Mouse (Mus musculus) Patski (cell line): ENCODE measurements around the gene Usp20. TPM values are rescaled to one million over a fixed set of nuclear protein-coding genes. Genes with fewer than 3 reads are reported as not detected.

Source experiments
- ATAC-seq: fragments of 100-300 bp; one replicate; pipeline ENCODE4 v1.8.0; 2021
- CTCF ChIA-PET: fragments of 350-600 bp; sonication (Branson Sonifier 250); formaldehyde crosslinking; loops from one replicate; lab custom pipeline; 2022; ENCODE audit warnings: inconsistent platforms; lab: Charles Lee
- POLR2A ChIA-PET: fragments of 350-600 bp; sonication (Branson Sonifier 250); formaldehyde crosslinking; loops from one replicate; lab custom pipeline; 2022; ENCODE audit warnings: antibody characterized with exemption, inconsistent platforms; lab: Charles Lee
- DNase-seq: peaks from one replicate; pipeline ENCODE4 v3.0.0-alpha.2; 2011; ENCODE audit warnings: low read depth, low spot score
- H3K27me3 ChIP-seq: fragments of 371-371 bp; one replicate; pipeline ENCODE4 v1.5.1; 2021
- CTCF ChIP-seq: fragments of 100-300 bp; IDR thresholded peaks from one replicate; pipeline ENCODE4 v1.5.1; 2021
- in situ Hi-C: fragments of 300-500 bp; cut with MboI; formaldehyde crosslinking; loops from 3 replicates; pipeline ENCODE4 v1.11.1; 2018; ENCODE audit warnings: low pct_unique_long_range_greater_than_20kb, mixed read lengths
- polyA plus RNA-seq: library from polyadenylated mRNA; unstranded; gene quantifications from one replicate; pipeline ENCODE4 v1.2.3, GENCODE M21; 2021

The Usp20 gene
- polyA plus RNA-seq, 1 experiment from 2014 or later: 61.0 TPM

GRCm38 (mm10) chr2:31068246-31069113 is 86.4 kb downstream of the Usp20 start:
- DNase-seq (peak; percentile 51), ATAC-seq (peak; percentile 58)
- ChIA-PET CTCF (interaction anchor here (0.7 kb wide), 1 partner anchor 71 kb away, joined by 3 read pairs; no protein-coding TSS in a partner anchor), POLR2A (interaction anchor here (1.4 kb wide), 1 partner anchor 73 kb away, joined by 7 read pairs; the partner anchor contains the start of gene Fnbp1)
- in situ Hi-C loops: no loop called here
- no peaks in the 10 kb centered on the region for H3K27me3 ChIP-seq
- no peak for TF ChIP-seq CTCF

DNA sequence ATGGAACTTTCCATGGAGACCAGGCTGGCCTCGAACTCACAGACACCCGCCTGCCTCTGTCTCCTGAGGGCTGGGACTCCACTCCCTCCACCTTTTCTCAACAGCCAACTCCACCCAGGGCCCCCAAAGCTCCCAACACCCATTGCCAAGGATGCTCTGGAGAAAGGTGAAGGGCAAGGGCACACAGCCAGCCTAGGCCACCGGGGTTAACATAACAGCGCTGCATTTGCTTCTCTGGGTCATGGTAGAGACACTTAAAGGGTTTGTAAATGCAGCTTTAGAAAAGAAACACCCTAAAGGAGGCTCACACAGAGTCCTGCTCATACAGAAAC is 87.0 kb downstream of the Usp20 start:
- DNase-seq (no peak), ATAC-seq (no peak)
- no peaks in the 10 kb centered on the region for H3K27me3 ChIP-seq
- in situ Hi-C loops: no loop called here
- ChIA-PET CTCF (no interaction called here), POLR2A (interaction anchor here (0.6 kb wide), 1 partner anchor 42 kb away, joined by 4 read pairs; no protein-coding TSS in a partner anchor)
- no peak for TF ChIP-seq CTCF

DNA sequence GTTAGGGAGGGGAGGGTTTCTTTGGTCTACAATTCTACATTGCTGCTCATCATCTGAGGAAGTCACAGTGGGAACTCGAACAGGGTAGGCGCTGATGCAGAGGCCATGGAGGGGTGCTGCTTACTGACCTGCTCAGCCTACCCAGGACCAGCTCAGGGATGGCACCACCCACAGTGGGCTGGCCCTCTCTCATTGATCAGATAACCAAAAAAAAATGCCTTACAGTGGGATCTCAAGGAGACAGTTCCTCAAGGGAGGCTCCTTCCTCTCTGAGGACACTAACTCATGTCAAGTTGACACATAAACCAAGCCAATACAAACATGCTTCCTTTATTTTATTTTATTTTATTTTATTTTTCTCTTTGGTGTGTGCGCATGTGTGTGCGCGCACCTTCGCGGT is 87.4 kb downstream of the Usp20 start:
- no peak for TF ChIP-seq CTCF
- ATAC-seq (no peak), DNase-seq (no peak)
- CTCF ChIA-PET: no interaction called here
- no peaks in the 10 kb centered on the region for H3K27me3 ChIP-seq
- POLR2A ChIA-PET: interaction anchor here (0.6 kb wide), 1 partner anchor 43 kb away, joined by 4 read pairs; no protein-coding TSS in a partner anchor
- in situ Hi-C loops: no loop called here

Other genes with a start within 250 kb of the Usp20 start
- gene 1700001O22Rik, start 178.6 kb upstream of the Usp20 start, polyA plus RNA-seq: 9.9 TPM
- 52.7 TPM for gene Ntmt1, start 174.5 kb upstream of the Usp20 start, polyA plus RNA-seq
- gene Asb6, start 151.9 kb upstream of the Usp20 start, polyA plus RNA-seq: 36.8 TPM
- gene Prrx2, start 147.3 kb upstream of the Usp20 start, polyA plus RNA-seq: 7.1 TPM
- gene Ptges, start 52.4 kb upstream of the Usp20 start, polyA plus RNA-seq: 0.44 TPM
- 65.8 TPM for gene Tor1b, start 29.3 kb upstream of the Usp20 start, polyA plus RNA-seq
- gene Tor1a, start 14.3 kb upstream of the Usp20 start, polyA plus RNA-seq: 53.1 TPM
- 49.6 TPM for gene BC005624, start 78 bp upstream of the Usp20 start, polyA plus RNA-seq
- gene Fnbp1, start 159.7 kb downstream of the Usp20 start, polyA plus RNA-seq: 40.4 TPM
- 50.6 TPM for gene Gpr107, start 170.0 kb downstream of the Usp20 start, polyA plus RNA-seq